Mouse (Mus musculus): ENCODE results near the gene Ahdc1. TPM values are rescaled to one million over a fixed set of nuclear protein-coding genes. Genes with fewer than 3 reads are reported as not detected.
A peak's percentile ranks its signal among the peaks of the same experiment; 100 is the strongest.
"Not testable (repeated sequence)": the region's sequence is repeated elsewhere in the genome, so short reads cannot be mapped to it uniquely, and the experiment has no call there.

Gene Ahdc1
- polyA plus RNA-seq, 1 experiment, result 21.7 TPM

DNA sequence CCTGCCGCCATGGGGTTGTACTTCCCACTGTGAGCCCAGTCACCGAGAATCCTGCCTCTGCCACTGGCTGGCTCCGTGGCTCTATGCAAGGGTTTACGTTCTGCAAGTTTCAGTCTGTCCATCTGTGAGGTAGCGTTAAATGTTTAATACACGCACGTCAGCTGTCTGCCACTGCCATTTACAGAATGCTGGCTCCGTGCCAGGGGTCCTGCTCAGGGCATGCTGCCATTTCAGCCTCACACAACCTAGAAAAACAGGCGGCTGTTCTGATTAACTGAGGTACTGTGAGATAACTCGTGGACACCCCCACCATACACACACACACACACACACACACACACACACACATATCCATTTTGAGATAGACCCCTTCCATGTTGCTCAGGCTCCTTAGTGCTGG lies 8.2 kb upstream of the Ahdc1 start:
- Histone ChIP-seq H3K4me3 (replicated peaks; ENCODE audit: control insufficient read depth, low read depth, low read length) (no peak overlapping the region), H3K4me1 (ENCODE audit: control insufficient read depth, insufficient read depth, low read length) (no peaks in the 10 kb centered on the region; the same call in 1 of the 2 replicates), H3K27ac (ENCODE audit: control insufficient read depth, insufficient read depth, low read depth, low read length, poor library complexity) (no peak overlapping the region)
- 50% methylated on average over 10 of the region's 10 CpGs for WGBS
- TF ChIP-seq CTCF (IDR thresholded peaks at IDR 0.05; ENCODE audit: control insufficient read depth, insufficient read depth, low read length) (no peak), POLR2A (IDR thresholded peaks at IDR 0.05; ENCODE audit: borderline replicate concordance, control insufficient read depth, low read depth, low read length) (no peak)

DNA sequence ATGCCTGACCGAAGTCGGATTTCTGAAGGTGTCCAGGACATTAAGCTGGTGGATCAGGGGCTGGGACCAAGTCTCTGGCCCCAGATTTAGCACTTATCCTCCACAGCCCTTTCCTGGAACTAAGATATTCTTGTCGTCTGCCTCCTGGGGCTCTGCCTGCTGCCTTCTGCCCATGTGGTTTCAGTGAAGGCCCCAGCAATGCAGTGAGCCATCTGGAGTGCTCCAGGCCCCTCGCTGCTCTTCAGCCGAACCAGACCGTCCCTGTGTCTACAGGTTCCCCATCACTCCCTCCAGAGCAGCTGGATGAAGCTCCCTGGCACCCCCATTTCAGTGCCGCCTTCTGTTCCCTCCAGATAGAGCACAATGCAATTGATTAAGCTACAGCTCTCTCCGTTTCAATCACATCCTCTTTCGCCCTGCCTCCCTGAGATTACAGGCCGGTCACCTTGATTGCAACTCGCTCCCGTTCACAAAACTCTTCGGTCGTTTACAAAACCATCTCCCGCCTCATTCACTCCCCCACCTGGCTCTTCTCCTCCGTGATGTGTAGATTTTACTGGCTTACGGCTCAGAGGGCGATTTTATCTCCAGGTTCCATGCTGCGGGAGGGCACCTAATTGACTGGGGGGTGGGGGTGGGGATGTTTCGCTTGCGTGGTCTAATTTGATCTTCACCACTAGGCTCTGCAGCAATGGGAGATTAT lies 7.6 kb upstream of the Ahdc1 start:
- no peak overlapping the region for H3K27ac ChIP-seq (ENCODE audit: control insufficient read depth, insufficient read depth, low read depth, low read length, poor library complexity)
- TF ChIP-seq CTCF (IDR thresholded peaks at IDR 0.05; ENCODE audit: control insufficient read depth, insufficient read depth, low read length) (no peak), POLR2A (IDR thresholded peaks at IDR 0.05; ENCODE audit: borderline replicate concordance, control insufficient read depth, low read depth, low read length) (no peak)
- H3K4me3 ChIP-seq (replicated peaks; ENCODE audit: control insufficient read depth, low read depth, low read length), result no peak overlapping the region
- 72% methylated on average over 21 of the region's 21 CpGs for WGBS
- H3K4me1 ChIP-seq (ENCODE audit: control insufficient read depth, insufficient read depth, low read length), result no peaks in the 10 kb centered on the region; the same call in 1 of the 2 replicates

DNA sequence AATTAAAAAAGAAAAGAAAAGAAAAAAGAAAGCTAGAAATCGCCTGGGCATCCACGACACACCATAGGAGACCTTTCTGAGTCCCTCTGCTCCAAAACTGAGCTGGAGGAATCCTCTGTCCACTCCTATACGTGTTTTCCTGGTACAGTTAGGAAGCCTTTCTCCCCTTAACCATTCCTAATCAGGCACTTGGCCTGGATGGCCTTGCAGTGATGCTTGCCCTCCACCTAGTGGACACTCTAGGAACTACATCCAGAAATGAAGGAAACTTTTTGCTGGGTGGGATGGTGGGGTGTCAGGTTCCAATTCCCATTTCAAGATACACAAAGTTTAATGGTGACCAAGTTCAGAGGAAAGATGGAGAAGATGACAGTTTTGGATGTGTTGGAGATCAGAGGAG lies 5.8 kb upstream of the Ahdc1 start:
- no peak for TF ChIP-seq POLR2A (IDR thresholded peaks at IDR 0.05; ENCODE audit: borderline replicate concordance, control insufficient read depth, low read depth, low read length)
- TF ChIP-seq CTCF (IDR thresholded peaks at IDR 0.05; ENCODE audit: control insufficient read depth, insufficient read depth, low read length), result peak; percentile 99
- WGBS, result 7% methylated on average over 3 of the region's 3 CpGs
- H3K27ac ChIP-seq (ENCODE audit: control insufficient read depth, insufficient read depth, low read depth, low read length, poor library complexity), result no peak overlapping the region
- H3K4me1 ChIP-seq (ENCODE audit: control insufficient read depth, insufficient read depth, low read length), result no peaks in the 10 kb centered on the region; the same call in 1 of the 2 replicates
- no peak overlapping the region for H3K4me3 ChIP-seq (replicated peaks; ENCODE audit: control insufficient read depth, low read depth, low read length)

DNA sequence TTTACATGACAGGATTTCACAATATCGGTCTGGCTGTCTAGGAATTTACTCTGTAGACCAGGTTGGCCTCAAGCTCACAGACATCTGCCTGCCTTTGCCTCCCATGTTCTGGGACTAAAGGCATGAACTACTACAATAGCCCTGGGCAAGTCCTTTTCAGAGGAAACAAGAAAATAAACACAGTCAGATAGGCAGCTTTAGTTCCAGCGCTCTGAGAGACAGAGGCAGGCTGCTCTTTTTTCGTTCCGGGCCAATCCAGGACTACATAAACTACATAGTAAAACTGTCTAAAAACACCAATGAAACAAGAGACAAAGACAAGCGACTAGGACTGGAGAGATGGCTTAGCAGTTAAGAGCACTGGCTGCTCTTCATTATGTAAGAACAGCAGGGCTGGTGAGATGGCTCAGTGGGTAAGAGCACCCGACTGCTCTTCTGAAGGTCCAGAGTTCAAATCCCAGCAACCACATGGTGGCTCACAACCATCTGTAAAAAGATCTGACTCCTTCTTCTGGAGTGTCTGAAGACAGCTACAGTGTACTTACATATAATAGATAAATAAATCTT lies 5.1 kb upstream of the Ahdc1 start:
- not testable (repeated sequence) for H3K27ac ChIP-seq (ENCODE audit: control insufficient read depth, insufficient read depth, low read depth, low read length, poor library complexity); H3K4me1 ChIP-seq (ENCODE audit: control insufficient read depth, insufficient read depth, low read length); H3K4me3 ChIP-seq (replicated peaks; ENCODE audit: control insufficient read depth, low read depth, low read length)
- WGBS, result 45% methylated on average over 6 of the region's 6 CpGs

DNA sequence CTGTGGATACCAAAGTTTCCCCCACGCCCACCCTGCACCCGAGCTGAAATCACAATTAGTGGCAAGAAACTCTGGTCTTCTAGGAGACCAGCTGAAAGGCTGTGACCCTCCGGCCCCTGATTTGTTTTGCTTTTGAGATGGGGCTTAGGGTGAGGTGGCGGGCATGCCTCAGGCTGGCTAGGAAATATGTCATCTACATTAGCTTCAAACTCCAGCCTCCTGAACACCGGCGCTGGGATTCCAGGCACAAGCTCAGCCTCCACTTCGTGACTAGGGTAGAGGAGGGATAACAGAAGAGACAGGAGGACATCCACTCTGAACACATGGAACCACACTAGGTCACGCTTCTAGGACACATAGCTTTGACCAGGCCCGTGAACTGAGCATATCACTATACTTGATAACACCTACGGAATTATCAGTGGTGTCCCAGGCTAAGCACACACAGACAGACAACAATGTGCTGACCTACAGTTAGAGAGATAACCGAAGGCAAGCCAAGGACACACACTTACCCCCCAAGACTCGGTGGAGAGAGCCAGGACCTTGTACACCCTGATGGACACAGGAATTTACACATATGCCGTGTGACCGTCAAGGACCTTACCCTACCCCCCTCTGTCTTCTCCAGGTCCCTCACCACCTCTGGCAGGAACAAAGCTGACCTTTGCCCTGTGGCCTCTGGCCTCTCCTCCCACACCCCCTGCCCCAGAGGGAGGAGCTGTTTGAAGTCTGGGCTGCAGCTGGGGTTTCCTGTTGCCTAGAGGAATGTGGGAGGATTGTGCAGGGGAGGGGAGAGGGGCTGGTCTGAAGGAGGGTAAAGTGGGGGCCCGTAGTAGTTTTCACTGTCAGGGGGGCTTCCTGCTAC lies 3.3 kb upstream of the Ahdc1 start:
- 68% methylated on average over 15 of the region's 15 CpGs for WGBS
- no peaks in the 10 kb centered on the region; the same call in 1 of the 2 replicates for H3K4me1 ChIP-seq (ENCODE audit: control insufficient read depth, insufficient read depth, low read length)
- H3K27ac ChIP-seq (ENCODE audit: control insufficient read depth, insufficient read depth, low read depth, low read length, poor library complexity), result no peak overlapping the region
- no peak for TF ChIP-seq POLR2A (IDR thresholded peaks at IDR 0.05; ENCODE audit: borderline replicate concordance, control insufficient read depth, low read depth, low read length)
- no peak for TF ChIP-seq CTCF (IDR thresholded peaks at IDR 0.05; ENCODE audit: control insufficient read depth, insufficient read depth, low read length)
- H3K4me3 ChIP-seq (replicated peaks; ENCODE audit: control insufficient read depth, low read depth, low read length), result no peak overlapping the region

- peak; percentile 76 for TF ChIP-seq CTCF (IDR thresholded peaks at IDR 0.05; ENCODE audit: control insufficient read depth, insufficient read depth, low read length)
- no peak for TF ChIP-seq POLR2A (IDR thresholded peaks at IDR 0.05; ENCODE audit: borderline replicate concordance, control insufficient read depth, low read depth, low read length)
- no peak overlapping the region for H3K27ac ChIP-seq (ENCODE audit: control insufficient read depth, insufficient read depth, low read depth, low read length, poor library complexity)
- H3K4me3 ChIP-seq (replicated peaks; ENCODE audit: control insufficient read depth, low read depth, low read length), result no peak overlapping the region
- WGBS, result 2% methylated on average over 4 of the region's 4 CpGs
- no peaks in the 10 kb centered on the region; the same call in 1 of the 2 replicates for H3K4me1 ChIP-seq (ENCODE audit: control insufficient read depth, insufficient read depth, low read length)
Measured at GRCm38 (mm10) chr4:133009131-133009530, 1.9 kb upstream of the Ahdc1 start.

DNA sequence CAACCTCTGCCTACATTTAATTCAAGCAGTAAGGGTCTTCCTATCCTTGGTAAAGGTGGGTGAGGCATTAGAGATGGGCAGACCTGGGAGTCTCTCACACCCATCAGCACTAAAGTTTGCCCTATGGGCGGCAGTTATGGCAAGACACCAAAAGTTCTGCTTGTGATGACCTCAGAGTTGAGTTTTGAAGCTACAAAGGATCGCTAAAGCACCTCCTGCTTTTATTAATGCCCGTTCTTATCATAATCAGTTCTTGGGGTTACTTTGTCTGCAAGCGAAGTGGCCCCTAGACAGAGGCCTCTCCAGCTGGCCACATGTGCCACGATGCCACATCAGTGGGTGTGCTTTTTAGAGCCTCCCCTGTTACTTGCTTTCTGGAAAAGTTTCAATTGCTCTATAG lies 1.4 kb upstream of the Ahdc1 start:
- Histone ChIP-seq H3K4me3 (replicated peaks; ENCODE audit: control insufficient read depth, low read depth, low read length) (no peak overlapping the region), H3K4me1 (ENCODE audit: control insufficient read depth, insufficient read depth, low read length) (no peaks in the 10 kb centered on the region; the same call in 1 of the 2 replicates), H3K27ac (ENCODE audit: control insufficient read depth, insufficient read depth, low read depth, low read length, poor library complexity) (no peak overlapping the region)
- no peak for TF ChIP-seq CTCF (IDR thresholded peaks at IDR 0.05; ENCODE audit: control insufficient read depth, insufficient read depth, low read length)
- no peak for TF ChIP-seq POLR2A (IDR thresholded peaks at IDR 0.05; ENCODE audit: borderline replicate concordance, control insufficient read depth, low read depth, low read length)
- 56% methylated on average over 5 of the region's 5 CpGs for WGBS

DNA sequence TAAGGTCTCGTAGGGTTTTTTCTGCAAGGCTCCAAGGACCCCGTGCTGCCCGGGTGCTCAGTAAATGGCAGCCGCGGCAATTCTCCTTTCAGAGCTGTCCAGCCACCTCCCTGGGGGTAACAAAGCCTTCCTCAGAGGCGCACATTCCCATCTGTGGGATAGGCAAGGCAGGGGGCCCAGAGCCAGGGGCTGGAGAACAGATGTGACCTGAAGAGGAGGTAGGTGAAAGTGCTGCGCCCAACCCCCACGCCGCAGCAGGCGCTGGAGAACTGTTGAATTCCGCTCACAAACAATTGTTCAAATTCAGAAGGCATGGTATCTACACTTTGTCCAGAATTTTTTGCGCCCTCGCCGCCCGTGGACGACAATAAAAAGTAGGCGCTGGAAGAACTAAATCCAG lies 449 bp upstream of the Ahdc1 start:
- WGBS, result 4% methylated on average over 17 of the region's 17 CpGs
- TF ChIP-seq POLR2A (IDR thresholded peaks at IDR 0.05; ENCODE audit: borderline replicate concordance, control insufficient read depth, low read depth, low read length), result no peak
- no peak for TF ChIP-seq CTCF (IDR thresholded peaks at IDR 0.05; ENCODE audit: control insufficient read depth, insufficient read depth, low read length)
- Histone ChIP-seq H3K4me1 (ENCODE audit: control insufficient read depth, insufficient read depth, low read length) (no peaks in the 10 kb centered on the region), H3K27ac (ENCODE audit: control insufficient read depth, insufficient read depth, low read depth, low read length, poor library complexity) (no peak overlapping the region), H3K4me3 (replicated peaks; ENCODE audit: control insufficient read depth, low read depth, low read length) (no peak overlapping the region)
